Mouse (Mus musculus): ENCODE measurements around the gene Aox1. TPM values are rescaled to one million over a fixed set of nuclear protein-coding genes. Genes with fewer than 3 reads are reported as not detected.

Gene Aox1
- polyA plus RNA-seq, 1 experiment: 4.1 TPM

GRCm38 (mm10) chr1:58147776-58148175 lies 118.0 kb downstream of the Aox1 start:
- no peaks in the 10 kb centered on the region for H3K4me1 ChIP-seq (ENCODE audit: control insufficient read depth, insufficient read depth, low read length)
- H3K27ac ChIP-seq (ENCODE audit: insufficient read depth, low read length): no peak overlapping the region
- TF ChIP-seq POLR2A (IDR thresholded peaks at IDR 0.05; ENCODE audit: low read depth, low read length): no peak
- TF ChIP-seq CTCF (IDR thresholded peaks at IDR 0.05; ENCODE audit: borderline replicate concordance, insufficient read depth, low read length): no peak
- no peak overlapping the region for H3K4me3 ChIP-seq (ENCODE audit: insufficient read depth, low read length)

- no peaks in the 10 kb centered on the region for H3K4me1 ChIP-seq (ENCODE audit: control insufficient read depth, insufficient read depth, low read length)
- H3K27ac ChIP-seq (ENCODE audit: insufficient read depth, low read length): no peak overlapping the region; the same call in 1 of the 2 replicates
- TF ChIP-seq POLR2A (IDR thresholded peaks at IDR 0.05; ENCODE audit: low read depth, low read length) (no peak), CTCF (IDR thresholded peaks at IDR 0.05; ENCODE audit: borderline replicate concordance, insufficient read depth, low read length) (no peak)
- no peak overlapping the region for H3K4me3 ChIP-seq (ENCODE audit: insufficient read depth, low read length)
Observed at GRCm38 (mm10) chr1:58152247-58152646, 122.5 kb downstream of the Aox1 start.

Other genes starting within 250 kb of the Aox1 start
- 12.4 and 20.7 TPM in 2 replicates for gene Sgo2a, start 34.0 kb upstream of the Aox1 start, polyA plus RNA-seq (2011; ENCODE audit: insufficient read length, low read depth, missing spikeins)
- gene Kctd18, start 11.0 kb upstream of the Aox1 start, polyA plus RNA-seq (2011; ENCODE audit: insufficient read length, low read depth, missing spikeins): 18.7 and 19.2 TPM in 2 replicates
- gene Aox3, start 83.2 kb downstream of the Aox1 start, polyA plus RNA-seq (2011; ENCODE audit: insufficient read length, low read depth, missing spikeins): 0.14 and 0.15 TPM in 2 replicates
- gene Aox4, start 180.5 kb downstream of the Aox1 start, polyA plus RNA-seq (2011; ENCODE audit: insufficient read length, low read depth, missing spikeins): not detected in 2 replicates
- gene Aox2, start 248.4 kb downstream of the Aox1 start, polyA plus RNA-seq (2011; ENCODE audit: insufficient read length, low read depth, missing spikeins): not detected in 2 replicates